Mouse (Mus musculus) mouse embryonic stem cell (cell line): ENCODE results near the gene Ccz1.

Experiments used
- in situ Hi-C, 2 experiments: fragments of 300-500 bp; cut with MboI; formaldehyde crosslinking; loops; 1 replicate in 1 of 2; 3 replicates in 1 of 2; pipeline ENCODE4 v1.14.3; 2019 to 2020; ENCODE audit warnings: low sequenced_read_pairs in 2 of 2, low pct_unique_long_range_greater_than_20kb in 1 of 2, mixed read lengths in 1 of 2; ENCODE audit not compliant: unreplicated experiment in 1 of 2

Gene Ccz1

DNA sequence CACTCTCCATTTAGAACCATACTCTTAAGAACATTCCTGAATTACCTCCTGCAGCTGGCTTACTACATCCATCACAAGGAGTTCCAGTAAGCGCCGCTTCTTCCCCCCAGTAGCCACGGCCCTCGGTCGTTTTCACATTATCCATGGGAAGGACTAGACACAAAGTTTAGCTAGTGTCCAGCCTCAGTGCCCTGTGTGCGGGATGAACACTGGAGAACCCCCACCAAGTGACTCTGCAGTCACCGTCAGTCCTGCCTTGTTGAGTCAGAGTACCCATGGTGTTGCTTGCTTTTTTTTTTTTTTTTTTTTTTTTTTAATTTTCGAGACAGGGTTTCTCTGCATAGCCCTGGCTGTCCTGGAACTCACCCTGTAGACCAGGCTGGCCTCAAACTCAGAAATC lies 53.5 kb downstream of the Ccz1 start:
- in situ Hi-C loops = no loop called here

- in situ Hi-C loops = no loop called here
These were observed 55.1 kb downstream of the Ccz1 start for GRCm38 (mm10) chr5:143959551-143959950.

DNA sequence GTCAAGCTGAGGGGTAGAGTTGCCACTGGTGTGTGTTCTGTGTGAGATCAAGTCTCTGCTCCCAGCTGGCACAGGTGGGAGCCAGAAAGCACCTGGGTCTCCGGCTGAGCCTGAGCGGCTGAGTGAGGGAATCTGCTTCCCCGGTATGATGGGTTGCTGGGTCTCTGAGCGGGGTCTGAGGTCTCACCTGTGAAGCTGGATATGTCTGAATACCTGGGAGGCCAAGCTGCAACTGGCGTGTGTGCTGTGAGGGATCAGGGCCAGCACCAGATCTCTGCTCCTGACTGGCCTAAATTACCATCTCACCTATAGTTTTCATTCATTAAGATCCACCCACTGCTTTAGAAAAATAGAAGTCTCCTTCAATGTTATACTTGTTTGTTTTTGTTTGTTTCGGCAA lies 57.6 kb downstream of the Ccz1 start:
- in situ Hi-C loops = no loop called here

DNA sequence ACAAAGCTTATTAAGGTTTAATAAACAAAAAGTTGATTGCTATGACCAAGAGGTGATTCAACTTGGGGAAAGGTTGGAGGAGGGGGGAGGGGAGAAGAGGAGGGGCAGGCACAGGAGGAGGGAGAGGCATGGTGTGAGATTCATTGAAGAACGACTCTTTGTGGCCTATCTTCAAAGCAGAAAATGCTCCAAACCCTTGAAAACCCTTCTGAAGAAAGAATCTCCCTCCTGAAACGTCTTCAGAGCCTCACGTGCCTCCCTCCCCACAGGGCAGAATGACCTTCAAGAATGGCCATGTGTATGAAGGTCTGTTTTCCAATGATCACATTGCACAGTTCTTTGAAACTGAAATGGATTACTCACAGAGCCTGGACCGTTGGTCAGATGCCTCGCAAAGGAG lies 64.7 kb downstream of the Ccz1 start:
- in situ Hi-C loops = no loop called here

GRCm38 (mm10) chr5:143948361-143948760 lies 66.3 kb downstream of the Ccz1 start:
- in situ Hi-C loops = no loop called here

DNA sequence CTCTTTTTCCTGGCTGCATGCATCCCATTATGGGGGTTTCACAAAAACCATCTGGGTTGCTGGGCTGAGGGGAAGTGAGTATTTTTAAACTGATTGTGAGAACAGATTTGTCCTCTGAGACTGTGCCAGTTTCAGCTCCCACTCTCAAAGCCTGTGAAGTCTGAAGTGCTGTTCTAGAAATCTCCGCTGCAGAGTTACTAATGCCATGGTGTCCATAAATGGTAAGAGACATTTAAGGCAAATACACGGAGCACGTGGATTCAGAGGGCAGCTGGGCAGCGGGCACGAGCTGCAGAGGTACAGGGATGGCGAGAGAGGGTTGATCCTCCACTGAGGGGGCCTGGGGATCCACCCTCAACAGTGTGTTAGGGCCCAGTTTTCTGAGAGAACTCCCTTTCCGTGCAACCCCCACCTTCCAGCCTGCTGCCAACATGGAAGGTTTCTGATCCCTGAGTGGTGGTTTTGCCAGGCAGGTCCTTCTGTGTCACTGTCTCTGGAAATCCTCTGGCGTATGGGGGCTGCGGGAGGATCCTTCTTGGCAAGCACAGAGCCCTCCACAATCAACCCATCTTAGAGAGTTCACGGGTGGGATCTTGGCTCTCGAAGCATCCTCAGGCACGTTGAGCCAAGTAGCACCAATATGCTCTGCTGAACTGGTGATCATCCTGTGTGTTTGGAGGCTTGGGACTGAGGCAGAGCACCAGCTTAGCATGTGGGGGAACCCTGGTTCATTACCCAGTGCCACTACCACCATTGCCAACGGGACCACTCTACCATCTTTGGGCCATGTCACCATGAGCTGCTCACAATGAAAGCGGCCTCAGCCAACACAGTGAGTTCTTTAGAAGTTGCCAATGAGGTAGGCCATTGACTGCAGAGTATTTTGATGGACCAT lies 71.2 kb downstream of the Ccz1 start:
- in situ Hi-C loops = no loop called here

GRCm38 (mm10) chr5:143941588-143941987 lies 73.1 kb downstream of the Ccz1 start:
- in situ Hi-C loops = no loop called here
